Mouse (Mus musculus) bone marrow macrophage, adult 2 months (primary cell): ENCODE data around the gene 2210016F16Rik.

ENCODE experiments used
- CTCF ChIP-seq: IDR thresholded peaks from 2 replicates; pipeline ENCODE4 v1.5.1; 2012; ENCODE audit warnings: low read depth, mild to moderate bottlenecking, low read length, moderate library complexity
- POLR2A ChIP-seq: IDR thresholded peaks from 2 replicates; pipeline ENCODE4 v1.6.1; 2012; ENCODE audit warnings: mild to moderate bottlenecking, low read depth, low read length, borderline replicate concordance

- TF ChIP-seq CTCF = no peak
- TF ChIP-seq POLR2A = no peak
These were observed 30.8 kb upstream of the 2210016F16Rik start for GRCm38 (mm10) chr13:58415838-58416237.
